Mouse (Mus musculus) liver, embryonic 16.5 days (tissue): ENCODE measurements around the gene Ago1. TPM values are rescaled to one million over a fixed set of nuclear protein-coding genes. Genes with fewer than 3 reads are reported as not detected.

Source experiments
- ATAC-seq: fragments of 200-750 bp; cut with Nextera tagmentation; 2 replicates; pipeline ENCODE4 v1.8.0; 2017; ENCODE audit warnings: low read depth, mild to moderate bottlenecking, moderate number of reproducible peaks, moderate library complexity
- H3K27ac ChIP-seq: fragments of 300-500 bp; sonication (generic); 2 replicates; pipeline ENCODE4 v1.5.1; 2014; ENCODE audit warnings: mild to moderate bottlenecking, low read length
- H3K27me3 ChIP-seq: fragments of 300-500 bp; sonication (generic); 2 replicates; pipeline ENCODE4 v1.6.1; 2014; ENCODE audit warnings: low read depth, low read length, mixed read lengths; ENCODE audit not compliant: control insufficient read depth, insufficient read depth
- H3K36me3 ChIP-seq: fragments of 300-500 bp; sonication (generic); 2 replicates; pipeline ENCODE4 v1.6.1; 2014; ENCODE audit warnings: mild to moderate bottlenecking; ENCODE audit not compliant: control insufficient read depth, insufficient read depth
- H3K4me1 ChIP-seq: fragments of 300-500 bp; sonication (generic); 2 replicates; pipeline ENCODE4 v1.6.1; 2014; ENCODE audit warnings: low read depth, low read length, mixed read lengths; ENCODE audit not compliant: control insufficient read depth
- H3K4me2 ChIP-seq: fragments of 300-500 bp; sonication (generic); 2 replicates; pipeline ENCODE4 v1.6.1; 2014; ENCODE audit warnings: low read depth, low read length, mixed read lengths
- H3K4me3 ChIP-seq: fragments of 300-500 bp; sonication (generic); 2 replicates; pipeline ENCODE4 v1.5.1; 2014; ENCODE audit warnings: low read depth, mild to moderate bottlenecking, low read length
- H3K9ac ChIP-seq: fragments of 300-500 bp; sonication (generic); 2 replicates; pipeline ENCODE4 v1.6.1; 2014; ENCODE audit warnings: low read depth, low read length
- H3K9me3 ChIP-seq: fragments of 300-500 bp; sonication (generic); replicated peaks from 2 replicates; pipeline ENCODE4 v1.6.1; 2016; ENCODE audit warnings: low read length; ENCODE audit not compliant: control insufficient read depth
- WGBS: fragments of 180-500 bp; shearing (Covaris S2); extraction: QIAGEN DNeasy Blood & Tissue Kit; methylation state at CpG from one replicate; pipeline ENCODE4 v1.1.7; 2014; ENCODE audit not compliant: insufficient replicate concordance; 5-methylcytosine and 5-hydroxymethylcytosine counted together
- polyA plus RNA-seq: library from polyadenylated mRNA; unstranded; fragments of >200 nt; fragmentation: Nextera tagmentation; extraction: Ambion mirVana; gene quantifications from 2 replicates; pipeline ENCODE4 v1.2.1, GENCODE M21; 2015

Ago1 gene
- polyA plus RNA-seq, 1 experiment from 2014 or later = 0.98 TPM

DNA sequence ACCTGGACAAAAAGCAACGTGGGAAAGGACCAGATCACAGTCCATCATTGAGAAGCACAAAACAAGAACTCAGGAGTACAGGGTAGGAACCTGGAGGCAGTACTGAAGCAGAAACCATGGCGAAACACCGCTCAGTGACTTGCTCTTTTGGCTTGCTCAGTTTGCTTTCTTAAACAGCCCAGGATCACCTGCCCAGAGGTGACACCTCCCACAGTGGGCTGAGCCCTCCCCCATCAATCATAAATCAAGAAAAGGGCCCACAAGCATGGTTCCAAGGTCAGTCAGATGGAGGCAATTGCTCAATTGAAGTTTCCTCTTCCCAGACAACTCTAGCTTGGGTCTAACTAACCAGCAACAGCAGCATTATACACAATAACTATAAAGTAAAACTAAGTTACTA lies 15.5 kb upstream of the Ago1 start:
- Histone ChIP-seq H3K36me3 (no peaks in the 10 kb centered on the region), H3K27ac (no peak overlapping the region), H3K4me3 (no peak overlapping the region), H3K4me1 (no peaks in the 10 kb centered on the region), H3K27me3 (no peaks in the 10 kb centered on the region), H3K9ac (no peak overlapping the region), H3K4me2 (no peak overlapping the region), H3K9me3 (no peaks in the 10 kb centered on the region)
- ATAC-seq = no peak
- 66% methylated on average over 3 of the region's 3 CpGs for WGBS

GRCm38 (mm10) chr4:126482951-126483350 lies 14.6 kb upstream of the Ago1 start:
- no peaks in the 10 kb centered on the region for H3K36me3 ChIP-seq
- no peak overlapping the region for H3K4me2 ChIP-seq
- 69% methylated on average over 12 of the region's 12 CpGs for WGBS
- ATAC-seq = no peak
- H3K27ac ChIP-seq = no peak overlapping the region
- no peaks in the 10 kb centered on the region for H3K4me1 ChIP-seq
- no peaks in the 10 kb centered on the region for H3K27me3 ChIP-seq
- H3K4me3 ChIP-seq = no peak overlapping the region
- H3K9me3 ChIP-seq = no peaks in the 10 kb centered on the region
- no peak overlapping the region for H3K9ac ChIP-seq

- Histone ChIP-seq H3K36me3 (no peaks in the 10 kb centered on the region), H3K9ac (no peak overlapping the region), H3K27ac (no peak overlapping the region), H3K4me2 (no peak overlapping the region), H3K9me3 (no peaks in the 10 kb centered on the region), H3K4me1 (no peaks in the 10 kb centered on the region), H3K4me3 (no peak overlapping the region), H3K27me3 (no peaks in the 10 kb centered on the region)
- ATAC-seq = no peak
- WGBS = 66% methylated on average over 5 of the region's 5 CpGs
Observed at GRCm38 (mm10) chr4:126481461-126481860, 13.1 kb upstream of the Ago1 start.

DNA sequence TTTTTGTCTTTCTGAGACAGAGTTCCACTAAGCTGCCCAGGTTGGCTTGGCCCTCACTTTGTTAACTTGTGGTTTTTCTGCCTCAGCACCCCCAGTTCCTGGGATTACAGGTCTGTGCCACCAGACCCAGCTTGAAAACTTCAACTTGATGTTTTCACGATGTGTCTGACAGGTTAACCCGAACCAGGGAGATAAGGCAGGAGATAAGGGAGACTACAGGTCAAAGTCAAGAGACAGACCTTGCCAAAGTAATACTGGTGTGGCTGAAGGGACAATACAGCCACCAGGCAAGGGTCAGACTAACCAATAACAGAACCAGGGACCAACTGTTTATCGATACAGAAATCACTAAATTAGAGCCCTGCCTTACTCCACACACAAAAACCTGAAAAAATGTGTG lies 11.9 kb upstream of the Ago1 start:
- Histone ChIP-seq H3K4me1 (no peaks in the 10 kb centered on the region), H3K27ac (no peak overlapping the region), H3K9ac (no peak overlapping the region), H3K36me3 (no peaks in the 10 kb centered on the region), H3K27me3 (no peaks in the 10 kb centered on the region), H3K4me3 (no peak overlapping the region), H3K4me2 (no peak overlapping the region), H3K9me3 (no peaks in the 10 kb centered on the region)
- 39% methylated on average over 3 of the region's 3 CpGs for WGBS
- ATAC-seq = no peak

- Histone ChIP-seq H3K27ac (no peak overlapping the region), H3K27me3 (no peaks in the 10 kb centered on the region), H3K4me3 (no peak overlapping the region), H3K4me1 (peaks cover 4% of the 10 kb centered on the region), H3K9ac (no peak overlapping the region), H3K36me3 (no peaks in the 10 kb centered on the region), H3K4me2 (no peak overlapping the region), H3K9me3 (no peaks in the 10 kb centered on the region)
- ATAC-seq = no peak
- 33% methylated on average over 5 of the region's 5 CpGs for WGBS
Observed at GRCm38 (mm10) chr4:126473031-126473430, 4.6 kb upstream of the Ago1 start.

DNA sequence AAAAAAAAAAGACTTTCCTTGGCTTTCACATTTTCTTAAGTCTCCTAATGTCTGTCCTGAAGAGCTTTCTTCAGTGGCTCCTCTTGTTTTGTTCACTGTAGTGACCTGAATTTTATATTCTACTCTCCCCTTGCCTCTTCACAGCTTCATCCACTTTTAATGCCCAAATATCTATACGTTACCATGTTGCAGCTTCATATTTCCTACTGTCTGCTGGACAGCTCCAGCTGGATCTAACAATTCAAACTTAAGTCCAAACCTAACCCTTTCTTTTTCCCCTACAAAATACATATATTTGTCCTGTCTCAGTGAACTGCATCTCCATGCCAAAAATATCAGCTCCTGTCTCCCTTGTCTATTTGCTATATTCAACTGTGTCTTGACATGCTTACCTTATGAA lies 951 bp upstream of the Ago1 start:
- no peaks in the 10 kb centered on the region for H3K27me3 ChIP-seq
- peaks cover 25% of the 10 kb centered on the region for H3K4me1 ChIP-seq
- H3K27ac ChIP-seq = no peak overlapping the region
- H3K4me2 ChIP-seq = no peak overlapping the region; the same call in 1 of the 2 replicates
- WGBS = 39% methylated on average over 1 of the region's 1 CpGs
- no peak for ATAC-seq
- no peaks in the 10 kb centered on the region for H3K36me3 ChIP-seq
- no peak overlapping the region for H3K4me3 ChIP-seq
- no peaks in the 10 kb centered on the region for H3K9me3 ChIP-seq
- no peak overlapping the region for H3K9ac ChIP-seq

DNA sequence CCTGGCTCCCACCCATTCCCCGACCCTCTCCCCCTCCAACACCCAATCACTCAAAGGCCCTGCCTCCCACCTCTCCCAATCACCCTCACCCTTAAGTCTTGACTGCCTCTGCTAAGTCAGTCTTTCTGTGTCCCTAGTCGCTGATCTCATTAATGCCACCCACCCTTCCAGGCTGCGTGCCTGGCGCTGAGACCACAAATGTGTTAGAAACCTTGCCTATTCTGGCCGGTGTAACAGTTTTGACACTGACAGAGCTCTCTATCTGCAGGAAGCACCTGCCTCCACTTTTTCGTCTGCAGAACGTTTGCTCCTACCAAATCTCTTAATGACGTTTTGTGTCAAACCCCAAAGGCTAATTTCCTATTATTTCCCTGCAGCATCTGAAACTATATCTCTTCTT lies 542 bp upstream of the Ago1 start:
- peaks cover 25% of the 10 kb centered on the region for H3K4me1 ChIP-seq
- 3% methylated on average over 8 of the region's 8 CpGs for WGBS
- peak overlapping the region; percentile 16; the same call in 1 of the 2 replicates for H3K9ac ChIP-seq
- H3K36me3 ChIP-seq = no peaks in the 10 kb centered on the region
- H3K27ac ChIP-seq = no peak overlapping the region
- no peaks in the 10 kb centered on the region for H3K27me3 ChIP-seq
- ATAC-seq = peak; percentile 12; the same call in 1 of the 2 replicates
- peak overlapping the region; percentile 86 for H3K4me3 ChIP-seq
- no peaks in the 10 kb centered on the region for H3K9me3 ChIP-seq
- H3K4me2 ChIP-seq = peak overlapping the region; percentile 97

GRCm38 (mm10) chr4:126467721-126468284 lies 580 bp downstream of the Ago1 start:
- H3K4me1 ChIP-seq = peaks cover 25% of the 10 kb centered on the region
- H3K27ac ChIP-seq = peak overlapping the region; percentile 80
- peak overlapping the region; percentile 89 for H3K9ac ChIP-seq
- H3K4me2 ChIP-seq = peak overlapping the region; percentile 97
- under 1% methylated on average over 23 of the region's 25 CpGs for WGBS
- ATAC-seq = peak; percentile 65
- no peaks in the 10 kb centered on the region for H3K27me3 ChIP-seq
- H3K9me3 ChIP-seq = no peaks in the 10 kb centered on the region
- H3K4me3 ChIP-seq = peak overlapping the region; percentile 86
- H3K36me3 ChIP-seq = no peaks in the 10 kb centered on the region

DNA sequence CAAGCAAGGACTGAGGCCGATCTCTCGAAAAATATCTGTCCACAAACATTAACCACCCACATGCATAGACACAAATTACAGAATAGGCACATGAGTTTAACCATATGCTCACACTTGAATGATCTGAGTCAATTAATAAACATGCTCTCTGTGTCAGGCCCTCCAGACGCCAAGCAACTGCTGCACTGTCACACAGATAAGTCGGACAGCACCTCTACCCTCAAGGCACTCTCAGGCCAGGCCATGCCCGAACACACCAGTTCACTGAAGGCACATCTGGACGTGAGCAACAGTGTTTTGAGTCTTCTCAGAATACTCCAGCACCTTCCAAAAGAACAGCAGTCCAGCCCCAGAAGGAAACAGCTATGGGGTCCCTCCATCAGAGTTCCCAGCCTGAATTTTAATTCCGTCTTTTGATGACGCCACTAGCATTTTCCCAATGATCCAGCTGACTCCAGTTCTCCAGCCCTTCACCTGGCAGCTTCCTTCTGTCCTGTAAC lies 2.1 kb downstream of the Ago1 start:
- no peak for ATAC-seq
- Histone ChIP-seq H3K9me3 (no peaks in the 10 kb centered on the region), H3K9ac (no peak overlapping the region), H3K27ac (no peak overlapping the region), H3K4me2 (no peak overlapping the region), H3K4me1 (peaks cover 25% of the 10 kb centered on the region), H3K36me3 (no peaks in the 10 kb centered on the region), H3K4me3 (no peak overlapping the region), H3K27me3 (no peaks in the 10 kb centered on the region)
- 44% methylated on average over 8 of the region's 8 CpGs for WGBS
